Mouse (Mus musculus) midbrain, postnatal 0 days (tissue): ENCODE data around the gene Ncam1. TPM values are rescaled to one million over a fixed set of nuclear protein-coding genes. Genes with fewer than 3 reads are reported as not detected.

Experiments
- ATAC-seq: fragments of 200-750 bp; cut with Nextera tagmentation; 2 replicates; pipeline ENCODE4 v1.8.0; 2017; ENCODE audit warnings: moderate number of reproducible peaks, mild to moderate bottlenecking, moderate TSS enrichment, moderate library complexity; ENCODE audit not compliant: low FRiP score
- DNase-seq: peaks from one replicate; pipeline ENCODE4 v3.0.0-alpha.2; 2015; ENCODE audit warnings: low spot score
- H3K27ac ChIP-seq: fragments of 300-500 bp; sonication (generic); 2 replicates; pipeline ENCODE4 v1.5.1; 2014; ENCODE audit warnings: low read depth, mild to moderate bottlenecking, low read length, mixed read lengths
- H3K27me3 ChIP-seq: fragments of 300-500 bp; sonication (generic); 2 replicates; pipeline ENCODE4 v1.6.1; 2014; ENCODE audit warnings: low read length, control low read depth, mixed read lengths; ENCODE audit not compliant: insufficient read depth
- H3K36me3 ChIP-seq: fragments of 300-500 bp; sonication (generic); 2 replicates; pipeline ENCODE4 v1.6.1; 2014; ENCODE audit warnings: low read length, control low read depth, mixed read lengths; ENCODE audit not compliant: insufficient read depth
- H3K4me1 ChIP-seq: fragments of 300-500 bp; sonication (generic); 2 replicates; pipeline ENCODE4 v1.6.1; 2014; ENCODE audit warnings: mild to moderate bottlenecking, control low read depth, antibody characterized with exemption, low read length, mixed read lengths; ENCODE audit not compliant: insufficient read depth
- H3K4me2 ChIP-seq: fragments of 300-500 bp; sonication (generic); 2 replicates; pipeline ENCODE4 v1.6.1; 2014; ENCODE audit warnings: low read depth, mild to moderate bottlenecking, low read length, mixed read lengths; ENCODE audit not compliant: poor library complexity, severe bottlenecking
- H3K4me3 ChIP-seq: fragments of 300-500 bp; sonication (generic); 2 replicates; pipeline ENCODE4 v1.5.1; 2014; ENCODE audit warnings: low read depth, mild to moderate bottlenecking, low read length, moderate library complexity
- H3K9ac ChIP-seq: fragments of 300-500 bp; sonication (generic); replicated peaks from 2 replicates; pipeline ENCODE4 v1.6.1; 2014; ENCODE audit warnings: mild to moderate bottlenecking, low read length, moderate library complexity, mixed read lengths; ENCODE audit not compliant: poor library complexity, severe bottlenecking
- H3K9me3 ChIP-seq: fragments of 300-500 bp; sonication (generic); 2 replicates; pipeline ENCODE4 v1.6.1; 2016; ENCODE audit warnings: low read length, control low read depth
- CTCF ChIP-seq: IDR thresholded peaks from 2 replicates; pipeline ENCODE4 v1.5.1; 2016; ENCODE audit warnings: antibody characterized with exemption, mild to moderate bottlenecking
- WGBS: fragments of 180-500 bp; shearing (Covaris S2); extraction: QIAGEN DNeasy Blood & Tissue Kit; methylation state at CpG from one replicate; pipeline ENCODE4 v1.1.7; 2014; 5-methylcytosine and 5-hydroxymethylcytosine counted together
- polyA plus RNA-seq: library from polyadenylated mRNA; unstranded; fragments of >200 nt; fragmentation: Nextera tagmentation; extraction: Ambion mirVana; gene quantifications from 2 replicates; pipeline ENCODE4 v1.2.1, GENCODE M21; 2015
- total RNA-seq: library from RNA; depleted of rRNA; stranded (reverse); fragments of >200 nt; gene quantifications from 2 replicates; pipeline ENCODE4 v1.2.3, GENCODE M21; 2014

Gene Ncam1
- total and polyA plus RNA-seq, 2 experiments from 2014 or later: 603 to 685 TPM

- H3K27me3 ChIP-seq: no peaks in the 10 kb centered on the region
- H3K9me3 ChIP-seq: no peaks in the 10 kb centered on the region
- H3K36me3 ChIP-seq: no peaks in the 10 kb centered on the region
- 13% methylated on average over 7 of the region's 7 CpGs for WGBS
- DNase-seq: peak; percentile 53
- H3K9ac ChIP-seq: peak overlapping the region; percentile 24; the same call in 1 of the 2 replicates
- H3K4me3 ChIP-seq: no peak overlapping the region
- H3K4me1 ChIP-seq: peaks cover 43% of the 10 kb centered on the region
- peak overlapping the region; percentile 16; the same call in 1 of the 2 replicates for H3K4me2 ChIP-seq
- H3K27ac ChIP-seq: peak overlapping the region; percentile 67
- TF ChIP-seq CTCF: no peak
- no peak for ATAC-seq
Measured at GRCm38 (mm10) chr9:49594876-49595634, 203.7 kb downstream of the Ncam1 start.

DNA sequence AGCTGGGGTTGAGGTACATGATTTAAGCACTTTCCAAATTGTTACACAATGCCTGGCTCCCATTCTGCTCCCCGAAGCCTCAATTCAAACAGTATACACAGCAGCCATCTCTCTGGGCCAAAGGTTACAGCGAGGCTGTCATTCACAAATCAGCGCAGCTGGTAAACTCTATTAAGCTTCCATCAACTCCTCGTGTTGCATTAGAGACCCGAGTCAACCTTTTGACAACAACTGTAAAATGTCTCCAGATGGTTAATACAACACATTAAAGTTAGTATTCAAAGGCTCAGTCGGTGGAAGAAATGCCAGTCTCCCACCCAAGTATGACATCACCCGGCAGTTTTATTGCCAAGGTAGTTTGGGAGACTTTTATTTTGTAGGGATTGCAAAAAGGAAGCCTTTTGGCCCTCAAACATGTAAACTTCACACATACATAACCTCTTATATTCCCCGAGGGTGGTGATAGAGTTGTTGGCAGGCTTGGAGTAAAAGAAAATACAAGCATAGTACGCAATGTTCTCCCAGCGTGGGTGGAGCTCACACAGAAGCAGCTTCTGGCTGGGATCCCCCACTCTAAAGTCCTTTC is 204.7 kb downstream of the Ncam1 start:
- H3K4me2 ChIP-seq: no peak overlapping the region
- WGBS: 46% methylated on average over 10 of the region's 10 CpGs

DNA sequence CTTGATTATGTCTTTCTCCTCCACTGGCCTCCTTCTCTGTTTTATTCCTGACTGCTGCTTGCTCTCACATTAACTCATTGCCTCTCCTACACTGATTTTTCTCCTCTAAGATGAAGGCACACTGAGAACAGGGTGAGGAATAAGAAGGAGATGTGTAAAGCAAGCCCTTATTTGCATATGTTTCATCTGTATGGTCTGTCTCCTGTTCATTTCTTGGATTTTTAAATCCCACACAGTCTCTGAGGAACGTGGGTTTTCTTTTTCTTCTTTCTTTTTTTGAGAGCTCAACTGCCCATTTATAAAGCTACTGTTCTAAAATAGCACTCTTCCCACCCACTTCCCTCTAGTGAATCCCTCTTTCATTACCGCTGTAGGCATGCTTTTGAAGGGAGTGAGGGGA is 206.7 kb downstream of the Ncam1 start:
- Histone ChIP-seq H3K27me3 (no peaks in the 10 kb centered on the region), H3K36me3 (no peaks in the 10 kb centered on the region), H3K27ac (peak overlapping the region; percentile 47; the same call in 1 of the 2 replicates), H3K9me3 (no peaks in the 10 kb centered on the region), H3K4me3 (no peak overlapping the region), H3K4me1 (peaks cover 45% of the 10 kb centered on the region), H3K4me2 (no peak overlapping the region), H3K9ac (no peak overlapping the region)
- ATAC-seq: no peak
- no peak for TF ChIP-seq CTCF
- DNase-seq: no peak
- 19% methylated on average over 2 of the region's 2 CpGs for WGBS

More for the DNA sequence above, 204.7 kb downstream of the Ncam1 start:
- Histone ChIP-seq H3K27ac (no peak overlapping the region), H3K9ac (no peak overlapping the region), H3K4me1 (peaks cover 45% of the 10 kb centered on the region), H3K27me3 (no peaks in the 10 kb centered on the region), H3K9me3 (no peaks in the 10 kb centered on the region), H3K36me3 (no peaks in the 10 kb centered on the region), H3K4me3 (no peak overlapping the region)
- ATAC-seq: no peak
- TF ChIP-seq CTCF: no peak
- DNase-seq: peak; percentile 26

DNA sequence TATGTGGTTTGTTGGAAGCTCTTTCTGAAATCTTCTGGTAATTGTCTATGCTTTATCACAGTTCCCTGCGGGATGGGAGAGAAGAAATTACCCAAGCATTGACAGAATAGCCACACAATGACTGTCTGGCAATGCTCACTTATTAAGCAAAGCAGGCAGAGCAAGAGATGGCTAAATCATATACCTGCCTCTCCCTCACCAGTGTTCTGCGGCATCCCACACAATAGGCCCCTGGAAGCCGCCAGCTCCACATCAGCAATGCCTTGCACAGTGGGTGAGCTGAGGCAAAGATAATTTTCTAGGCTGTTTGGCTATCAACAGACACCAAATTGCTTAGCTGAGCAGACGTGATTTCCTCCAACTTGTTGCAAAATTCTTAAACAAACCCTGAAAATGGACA is 208.5 kb downstream of the Ncam1 start:
- H3K27ac ChIP-seq: peak overlapping the region; percentile 0; the same call in 1 of the 2 replicates
- no peak overlapping the region for H3K4me2 ChIP-seq
- no peak for TF ChIP-seq CTCF
- H3K36me3 ChIP-seq: no peaks in the 10 kb centered on the region
- H3K4me3 ChIP-seq: no peak overlapping the region
- 35% methylated on average over 4 of the region's 4 CpGs for WGBS
- DNase-seq (no peak), ATAC-seq (no peak)
- no peaks in the 10 kb centered on the region for H3K27me3 ChIP-seq
- H3K9ac ChIP-seq: no peak overlapping the region
- no peaks in the 10 kb centered on the region for H3K9me3 ChIP-seq
- peaks cover 43% of the 10 kb centered on the region for H3K4me1 ChIP-seq

DNA sequence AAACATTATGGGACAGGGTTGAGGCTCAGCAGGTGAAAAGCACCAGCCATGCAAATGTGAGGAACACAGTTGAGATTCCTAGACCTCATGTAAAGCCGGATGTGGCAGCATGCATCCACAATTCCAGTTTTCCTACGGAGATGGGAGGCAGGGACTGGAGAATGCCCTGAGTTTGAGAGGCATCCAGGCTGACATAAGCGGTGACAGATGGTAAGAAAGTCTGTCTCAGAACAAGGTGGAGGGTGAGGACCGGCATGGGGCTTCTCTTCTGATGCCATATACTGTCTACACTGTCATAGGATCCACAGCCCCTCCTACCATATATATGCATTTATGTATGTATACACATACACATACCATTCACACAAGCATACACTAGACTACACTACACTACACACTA is 221.6 kb downstream of the Ncam1 start:
- no peak for TF ChIP-seq CTCF
- WGBS: 94% methylated on average over 4 of the region's 4 CpGs
- H3K4me3 ChIP-seq: no peak overlapping the region

More for the DNA sequence above, 221.6 kb downstream of the Ncam1 start:
- H3K27me3 ChIP-seq: no peaks in the 10 kb centered on the region
- H3K4me2 ChIP-seq: no peak overlapping the region
- H3K36me3 ChIP-seq: 0 out of 2 replicates have a peak, but pooled peaks cover 3% of the 10 kb centered on the region
- H3K9ac ChIP-seq: no peak overlapping the region
- no peaks in the 10 kb centered on the region for H3K9me3 ChIP-seq
- no peak for ATAC-seq
- peaks cover 9% of the 10 kb centered on the region for H3K4me1 ChIP-seq
- H3K27ac ChIP-seq: no peak overlapping the region
- DNase-seq: peak; percentile 22
